In genomic region chr9:94907020-94907610, GRCm38 (mm10) we compare ENCODE assay signal across 32 mouse cellular contexts.
DNase-seq lines count a peak whose midpoint lies in the region; ATAC-seq lines count a peak whose summit lies in the region.
"Had no signal": no experiment of that assay in that cellular context is flagged by ENCODE, and none has a peak within 500 bp of the region (broad histone marks: within the 10 kb centered on the region; RNA-seq: fewer than 3 reads in every experiment).

No protein-coding gene starts in this region.

- no peaks in the 10 kb centered on the region for H3K36me3 ChIP-seq in midbrain, embryonic 11.5 days (ENCODE audit: control insufficient read depth, insufficient read depth, low read length)
- no peaks in the 10 kb centered on the region for H3K36me3 ChIP-seq in midbrain, embryonic 13.5 days
- H3K36me3 ChIP-seq: hindbrain, embryonic 13.5 days; limb, embryonic 10.5 days; limb, embryonic 15.5 days; liver, embryonic 13.5 days; neural tube, embryonic 15.5 days had no signal

- no peak for DNase-seq in cerebellum, postnatal 4 days (ENCODE audit: low spot score in 2 of 2)
- DNase-seq in midbrain, embryonic 11.5 days (ENCODE audit: low spot score, missing footprints) = peak; percentile 73
- DNase-seq in cerebellum, postnatal 10 days = peak; percentile 35 to 43
- DNase-seq in left cerebral cortex, postnatal 10 days (ENCODE audit: extremely low spot score in 1 of 2, low spot score in 2 of 2) = no peak
- no peak for DNase-seq in testis, postnatal 14 days (ENCODE audit: low spot score)
- DNase-seq in MN1 (ENCODE audit: low spot score) = no peak
- DNase-seq: adrenal gland, postnatal 14 days; heart, adult 11 months; kidney, adult 8-10 months; kidney, postnatal 4 days; layer of hippocampus, postnatal 36 days; liver, embryonic 13.5 days; lung, adult 18-20 months; lung, postnatal 4 days; midbrain, embryonic 14.5 days; retina, postnatal 1 day; right cerebral cortex, postnatal 25 days; thymus, adult 2 months had no signal

- H3K4me3 ChIP-seq in midbrain, embryonic 11.5 days (ENCODE audit: low read depth, low read length) = no peak overlapping the region
- H3K4me3 ChIP-seq in midbrain, embryonic 13.5 days (replicated peaks) = no peak overlapping the region
- H3K4me3 ChIP-seq: forebrain, embryonic 13.5 days; hindbrain, embryonic 13.5 days; limb, embryonic 10.5 days; limb, embryonic 15.5 days; liver, embryonic 13.5 days; megakaryocyte, embryonic 14.5 days; neural tube, embryonic 15.5 days had no signal

- no peaks in the 10 kb centered on the region for H3K4me1 ChIP-seq in midbrain, embryonic 11.5 days (ENCODE audit: control insufficient read depth, insufficient read depth, low read length)
- H3K4me1 ChIP-seq in midbrain, embryonic 13.5 days (replicated peaks) = no peaks in the 10 kb centered on the region
- H3K4me1 ChIP-seq: forebrain, embryonic 13.5 days; hindbrain, embryonic 13.5 days; limb, embryonic 10.5 days; limb, embryonic 15.5 days; liver, embryonic 13.5 days; neural tube, embryonic 15.5 days had no signal

- ATAC-seq in cerebellum, adult (ENCODE audit: insufficient number of reproducible peaks, low FRiP score, low TSS enrichment) = peak; percentile 72
- ATAC-seq in midbrain, embryonic 11.5 days (ENCODE audit: low FRiP score) = no peak
- ATAC-seq in midbrain, embryonic 13.5 days = no peak
- ATAC-seq: forebrain, embryonic 13.5 days; intestine, embryonic 16.5 days; lung, postnatal 0 days had no signal

- H3K4me2 ChIP-seq in midbrain, embryonic 11.5 days = no peak overlapping the region
- no peak overlapping the region for H3K4me2 ChIP-seq in midbrain, embryonic 13.5 days (replicated peaks)
- H3K4me2 ChIP-seq: forebrain, embryonic 13.5 days; heart, embryonic 11.5 days; hindbrain, embryonic 13.5 days; limb, embryonic 15.5 days; liver, embryonic 13.5 days; neural tube, embryonic 15.5 days had no signal

- H3K9ac ChIP-seq in midbrain, embryonic 11.5 days (ENCODE audit: low read length) = no peak overlapping the region
- no peak overlapping the region for H3K9ac ChIP-seq in midbrain, embryonic 13.5 days (replicated peaks)
- H3K9ac ChIP-seq: forebrain, embryonic 13.5 days; hindbrain, embryonic 13.5 days; limb, embryonic 15.5 days; liver, embryonic 13.5 days; neural tube, embryonic 15.5 days had no signal

- intact Hi-C loops in left cerebral cortex, postnatal 10 days (cut with DNase I) = no loop called here

- no peaks in the 10 kb centered on the region for H3K27me3 ChIP-seq in midbrain, embryonic 11.5 days (ENCODE audit: control insufficient read depth, insufficient read depth, low read length)
- no peaks in the 10 kb centered on the region for H3K27me3 ChIP-seq in midbrain, embryonic 13.5 days
- H3K27me3 ChIP-seq: CH12.LX; forebrain, embryonic 13.5 days; hindbrain, embryonic 13.5 days; limb, embryonic 15.5 days; liver, embryonic 13.5 days; megakaryocyte, embryonic 14.5 days; neural tube, embryonic 15.5 days had no signal

- no peaks in the 10 kb centered on the region; the same call in 1 of the 2 replicates for H3K9me3 ChIP-seq in midbrain, embryonic 11.5 days (ENCODE audit: control insufficient read depth, low read length)
- H3K9me3 ChIP-seq in midbrain, embryonic 13.5 days = no peaks in the 10 kb centered on the region
- H3K9me3 ChIP-seq: forebrain, embryonic 13.5 days; hindbrain, embryonic 13.5 days; limb, embryonic 10.5 days; limb, embryonic 15.5 days; liver, embryonic 13.5 days; megakaryocyte, embryonic 14.5 days; neural tube, embryonic 15.5 days had no signal

- WGBS in midbrain, embryonic 11.5 days = 86% methylated on average over 4 of the region's 4 CpGs
- WGBS in midbrain, embryonic 13.5 days = 93% methylated on average over 4 of the region's 4 CpGs

- no peak overlapping the region for H3K27ac ChIP-seq in midbrain, embryonic 11.5 days (ENCODE audit: low read depth, low read length)
- H3K27ac ChIP-seq in midbrain, embryonic 13.5 days = no peak overlapping the region
- H3K27ac ChIP-seq: forebrain, embryonic 13.5 days; hindbrain, embryonic 13.5 days; kidney, postnatal 0 days; limb, embryonic 10.5 days; limb, embryonic 15.5 days; liver, embryonic 13.5 days; neural tube, embryonic 15.5 days; stomach, postnatal 0 days had no signal

Comparison
In these comparisons a context has a peak if more than half of its experiments do, and no peak if none do; other contexts are left out.
1. DNase-seq: peak in midbrain, embryonic 11.5 days (single experiment) and cerebellum, postnatal 10 days (2 of 2); none in cerebellum, postnatal 4 days (0 of 2), left cerebral cortex, postnatal 10 days (0 of 2), testis, postnatal 14 days (single experiment) and MN1 (single experiment).